Mouse (Mus musculus) cerebellum, adult 2 months (tissue): ENCODE measurements around the gene Sept6. TPM values are rescaled to one million over a fixed set of nuclear protein-coding genes. Genes with fewer than 3 reads are reported as not detected.

Experiments used
- DNase-seq, 2 experiments: peaks; one replicate each; pipeline ENCODE4 v3.0.0; 2021
- H3K27ac ChIP-seq: fragments of 200-500 bp; 2 replicates; pipeline ENCODE4 v1.5.1; 2012; ENCODE audit warnings: low read length, control low read depth, inconsistent platforms; ENCODE audit not compliant: insufficient read depth
- H3K27me3 ChIP-seq: fragments of 200-500 bp; 2 replicates; pipeline ENCODE4 v1.6.1; 2012; ENCODE audit warnings: inconsistent platforms, mild to moderate bottlenecking, low read length, moderate library complexity; ENCODE audit not compliant: control insufficient read depth, insufficient read depth
- H3K4me1 ChIP-seq: fragments of 200-500 bp; 2 replicates; pipeline ENCODE4 v1.6.1; 2011; ENCODE audit warnings: low read length; ENCODE audit not compliant: control insufficient read depth, insufficient read depth
- H3K4me3 ChIP-seq: fragments of 200-500 bp; replicated peaks from 2 replicates; pipeline ENCODE3; 2011; ENCODE audit warnings: mild to moderate bottlenecking, low read depth, low read length, control low read depth; ENCODE audit not compliant: insufficient read depth
- CTCF ChIP-seq: fragments of 200-500 bp; IDR thresholded peaks from 2 replicates; pipeline ENCODE4 v1.5.1; 2011; ENCODE audit warnings: low read depth, mild to moderate bottlenecking, control low read depth, low read length, moderate library complexity, borderline replicate concordance; ENCODE audit not compliant: insufficient read depth
- POLR2A ChIP-seq: fragments of 200-500 bp; IDR thresholded peaks from 2 replicates; pipeline ENCODE4 v1.6.1; 2011; ENCODE audit warnings: low read length, control low read depth, borderline replicate concordance; ENCODE audit not compliant: insufficient read depth
- WGBS: fragments of 180-500 bp; shearing (Covaris S2); methylation state at CpG from one replicate; pipeline ENCODE4 v1.1.7; 2018; 5-methylcytosine and 5-hydroxymethylcytosine counted together
- polyA plus RNA-seq: library from polyadenylated mRNA; depleted of rRNA; stranded (reverse); fragments of >200 nt; gene quantifications from 2 replicates; pipeline ENCODE4 v1.2.3, GENCODE M21; 2012

The Sept6 gene
- polyA plus RNA-seq, 1 experiment = 59.5 TPM

DNA sequence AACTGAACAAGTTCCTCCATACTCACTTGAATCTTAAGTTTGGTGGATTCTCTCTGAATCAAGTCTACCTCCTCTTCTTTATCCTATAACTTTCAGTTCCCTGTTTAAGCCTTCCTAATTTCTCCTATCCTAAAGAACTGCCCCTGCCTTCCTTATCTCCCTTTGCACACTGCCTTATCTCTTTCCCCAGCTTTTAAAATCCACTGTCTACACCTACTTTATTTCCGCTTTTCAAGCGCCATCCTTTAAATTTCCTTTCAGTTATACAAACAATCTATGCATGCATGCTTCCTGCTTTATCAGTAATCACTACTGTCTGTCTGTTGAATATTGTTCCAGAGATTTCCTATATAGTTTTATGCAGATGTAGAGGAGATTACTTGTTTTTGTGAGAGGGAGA lies 34.9 kb downstream of the Sept6 start:
- Histone ChIP-seq H3K27me3 (no peaks in the 10 kb centered on the region), H3K4me1 (no peaks in the 10 kb centered on the region), H3K4me3 (no peak overlapping the region), H3K27ac (no peak overlapping the region)
- WGBS = 97% methylated on average over 2 of the region's 2 CpGs
- TF ChIP-seq POLR2A = no peak
- TF ChIP-seq CTCF = no peak
- no peak for DNase-seq

DNA sequence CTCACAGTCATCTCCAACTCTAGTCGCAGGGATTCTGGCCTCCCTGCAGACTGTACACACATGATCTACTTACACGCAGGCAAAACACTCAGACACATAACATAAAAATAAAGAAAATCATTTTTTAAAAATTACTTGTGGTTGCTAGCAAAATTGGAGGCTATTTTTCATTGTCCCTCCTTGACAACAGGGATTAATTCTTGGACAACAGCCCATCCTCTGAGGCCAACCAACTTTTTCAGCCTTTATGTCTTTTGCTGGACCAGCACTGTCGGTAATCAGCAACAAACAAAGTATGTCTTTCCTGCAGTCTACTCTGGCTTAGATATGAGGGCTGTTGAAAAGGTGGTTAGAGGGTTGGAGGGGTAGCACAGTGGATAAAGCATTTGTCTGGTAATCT lies 50.5 kb downstream of the Sept6 start:
- TF ChIP-seq CTCF = no peak
- no peak for TF ChIP-seq POLR2A
- Histone ChIP-seq H3K4me1 (no peaks in the 10 kb centered on the region), H3K27me3 (no peaks in the 10 kb centered on the region), H3K27ac (no peak overlapping the region), H3K4me3 (no peak overlapping the region)
- 78% methylated on average over 3 of the region's 3 CpGs for WGBS
- no peak for DNase-seq

DNA sequence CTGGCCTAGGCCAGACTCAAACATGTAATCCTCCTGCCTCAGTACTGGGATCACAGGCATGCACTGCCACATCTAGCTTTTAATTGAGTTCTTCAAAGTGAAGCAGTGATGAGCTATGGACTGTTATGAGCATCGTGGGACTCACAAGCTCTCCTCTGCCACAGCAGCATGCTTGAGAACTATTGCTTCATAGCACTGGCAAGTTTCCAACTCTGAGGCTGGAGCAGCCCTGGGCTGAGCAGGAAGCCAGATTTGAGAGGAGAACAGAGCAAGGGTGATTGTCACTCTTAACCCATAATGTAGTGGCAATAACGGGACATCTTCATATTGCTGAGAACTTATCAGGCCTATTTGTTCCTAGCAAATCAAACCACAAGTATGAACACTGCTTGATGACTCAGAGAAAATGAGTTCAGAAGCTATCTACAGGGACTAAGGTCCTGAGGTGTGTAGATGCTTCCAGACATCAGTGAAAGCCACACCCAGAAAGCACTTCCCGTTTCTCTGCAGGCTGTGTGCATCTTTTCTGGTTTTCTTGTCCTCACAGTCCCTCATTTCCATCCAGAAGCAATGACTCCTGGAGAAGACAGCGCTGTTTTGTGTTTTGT lies 51.7 kb downstream of the Sept6 start:
- DNase-seq = peak in 1 of 2 experiments; percentile 30
- Histone ChIP-seq H3K4me3 (no peak overlapping the region), H3K27me3 (no peaks in the 10 kb centered on the region), H3K4me1 (no peaks in the 10 kb centered on the region), H3K27ac (no peak overlapping the region)
- 44% methylated on average over 4 of the region's 4 CpGs for WGBS
- TF ChIP-seq POLR2A = no peak
- TF ChIP-seq CTCF = no peak

DNA sequence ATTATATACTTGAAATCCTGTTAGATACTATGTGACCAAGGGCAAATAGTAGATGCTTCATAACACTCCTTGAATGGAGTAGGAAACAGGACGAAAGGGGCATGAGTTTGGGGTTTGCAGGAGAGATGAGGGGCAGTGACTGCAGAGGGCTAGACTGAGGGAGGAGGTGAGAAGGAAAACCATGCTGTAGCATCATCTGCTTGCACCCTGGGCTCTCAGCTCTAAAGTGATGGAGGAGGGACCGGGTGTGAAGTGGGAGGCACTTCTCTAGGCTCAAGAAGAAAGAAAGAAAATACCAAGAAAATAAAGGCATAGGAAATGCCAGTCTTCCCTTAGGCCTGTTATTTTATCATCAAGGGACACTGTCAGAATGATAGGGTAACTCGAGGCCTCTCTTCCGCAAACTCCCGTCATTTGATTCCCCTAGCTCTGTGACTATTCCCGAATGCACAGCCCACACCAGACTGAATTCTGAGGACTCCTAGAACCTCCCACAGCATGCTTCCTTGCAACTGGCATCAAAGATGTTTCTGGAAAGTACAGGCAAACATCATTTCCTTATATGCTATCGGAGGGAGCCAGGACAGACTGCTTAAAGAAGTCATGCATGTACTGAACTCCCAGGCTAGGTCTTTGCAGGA lies 56.1 kb downstream of the Sept6 start:
- no peak for DNase-seq
- Histone ChIP-seq H3K27me3 (no peaks in the 10 kb centered on the region), H3K27ac (no peak overlapping the region), H3K4me3 (no peak overlapping the region), H3K4me1 (no peaks in the 10 kb centered on the region)
- 54% methylated on average over 7 of the region's 7 CpGs for WGBS
- no peak for TF ChIP-seq POLR2A
- no peak for TF ChIP-seq CTCF

DNA sequence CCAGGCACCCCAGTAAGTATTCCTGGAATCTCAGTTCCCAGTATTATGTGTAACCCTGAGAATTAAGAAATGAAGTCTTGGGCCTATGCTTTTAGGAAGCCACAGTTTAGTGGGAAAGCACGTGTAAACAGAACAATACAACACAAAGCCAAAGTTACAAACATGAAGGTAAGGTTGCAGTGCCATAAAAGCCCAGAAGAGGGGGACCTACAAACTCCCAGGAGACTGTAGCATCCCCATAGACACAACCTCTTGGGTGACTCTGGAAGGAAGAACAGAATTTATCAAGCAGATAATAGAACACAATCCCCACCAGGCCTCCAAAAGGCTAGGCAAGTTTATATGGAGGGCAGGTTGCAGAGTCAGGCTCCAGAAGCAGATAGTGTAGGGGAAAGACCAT lies 61.0 kb downstream of the Sept6 start:
- Histone ChIP-seq H3K27me3 (no peaks in the 10 kb centered on the region), H3K4me1 (no peaks in the 10 kb centered on the region), H3K27ac (no peak overlapping the region), H3K4me3 (no peak overlapping the region)
- TF ChIP-seq POLR2A (no peak), CTCF (peak; percentile 13; the same call in 1 of the 2 replicates)
- WGBS = 50% methylated on average over 1 of the region's 1 CpGs
- DNase-seq = no peak

DNA sequence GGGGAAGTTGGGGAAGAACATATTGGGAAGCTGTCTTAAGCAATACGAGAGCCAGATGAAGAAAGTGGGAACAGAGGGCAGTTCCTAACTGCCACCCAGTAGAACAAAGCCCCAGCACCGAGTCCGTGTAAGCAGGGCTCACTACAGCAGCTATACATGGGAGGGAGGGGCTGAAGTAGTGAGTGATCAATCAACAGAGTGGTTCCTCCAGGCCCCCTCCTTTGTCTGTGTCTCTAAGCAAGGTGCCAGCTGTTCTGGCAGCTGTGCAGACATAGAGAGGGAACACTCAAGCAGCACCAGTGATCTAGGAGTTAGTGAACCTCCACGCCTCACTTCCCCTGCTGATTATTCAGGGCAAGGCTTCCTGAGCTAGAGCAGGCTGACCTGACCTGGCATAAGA lies 61.9 kb downstream of the Sept6 start:
- H3K27ac ChIP-seq = no peak overlapping the region
- no peak for DNase-seq
- no peaks in the 10 kb centered on the region for H3K27me3 ChIP-seq
- H3K4me1 ChIP-seq = no peaks in the 10 kb centered on the region
- H3K4me3 ChIP-seq = no peak overlapping the region
- 71% methylated on average over 4 of the region's 4 CpGs for WGBS
- no peak for TF ChIP-seq POLR2A
- no peak for TF ChIP-seq CTCF

DNA sequence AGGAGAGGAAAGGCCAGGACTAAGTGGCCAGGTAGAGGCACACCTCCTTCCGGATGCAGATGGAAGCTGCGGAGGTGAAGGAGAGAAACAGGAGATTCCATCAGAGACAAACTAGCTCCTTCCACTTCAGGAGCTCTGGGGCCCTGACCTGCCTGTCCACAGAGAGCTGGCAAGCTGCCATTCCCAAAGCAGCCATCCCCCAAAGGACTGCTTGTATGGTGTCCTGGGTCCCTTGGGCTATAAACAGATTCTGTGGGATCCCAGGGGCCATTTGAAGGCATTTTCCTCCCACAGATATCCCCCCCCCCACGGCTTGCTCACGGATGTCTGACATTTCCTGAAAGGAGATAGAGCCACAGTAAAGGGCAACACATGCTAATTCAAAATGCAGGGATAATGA lies 62.8 kb downstream of the Sept6 start:
- no peak for DNase-seq
- TF ChIP-seq CTCF (no peak), POLR2A (no peak)
- Histone ChIP-seq H3K27ac (no peak overlapping the region), H3K4me1 (no peaks in the 10 kb centered on the region), H3K4me3 (no peak overlapping the region), H3K27me3 (no peaks in the 10 kb centered on the region)
- 81% methylated on average over 4 of the region's 4 CpGs for WGBS

DNA sequence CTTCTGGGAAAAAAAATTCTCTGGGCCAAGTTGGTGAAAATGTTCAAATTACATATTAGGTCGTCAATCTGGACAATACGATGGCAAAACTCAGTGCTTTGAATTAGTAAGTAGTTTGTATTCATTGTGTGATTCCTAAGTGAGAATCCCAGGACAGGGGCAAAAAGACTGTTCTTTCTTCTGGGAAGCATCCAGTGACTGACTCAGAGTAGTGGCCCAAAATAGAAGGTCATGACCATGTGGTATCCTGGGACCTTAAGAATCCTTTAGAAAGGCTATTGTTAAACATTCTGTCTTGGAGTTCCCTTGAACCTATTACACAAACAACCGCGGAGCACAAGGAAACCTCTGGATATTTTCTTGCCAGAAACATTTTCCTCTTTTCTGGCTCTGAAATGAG lies 70.2 kb downstream of the Sept6 start:
- TF ChIP-seq CTCF = no peak
- TF ChIP-seq POLR2A = no peak
- Histone ChIP-seq H3K4me1 (no peaks in the 10 kb centered on the region), H3K27me3 (no peaks in the 10 kb centered on the region), H3K27ac (no peak overlapping the region), H3K4me3 (no peak overlapping the region)
- DNase-seq = no peak
- 90% methylated on average over 4 of the region's 4 CpGs for WGBS
